Mouse (Mus musculus) heart, embryonic 13.5 days (tissue): ENCODE measurements around the gene AC170998.1. TPM values are rescaled to one million over a fixed set of nuclear protein-coding genes. Genes with fewer than 3 reads are reported as not detected.

Source experiments
- polyA plus RNA-seq: library from polyadenylated mRNA; unstranded; fragments of >200 nt; fragmentation: Nextera tagmentation; extraction: Ambion mirVana; gene quantifications from 2 replicates; pipeline ENCODE4 v1.2.1, GENCODE M21; 2015

Gene AC170998.1
- polyA plus RNA-seq, 1 experiment from 2014 or later: 2.0 TPM

Other genes with a start within 250 kb of the AC170998.1 start
- 11.8 and 12.1 TPM in 2 replicates for gene Fkbp5, start 208.6 kb upstream of the AC170998.1 start, polyA plus RNA-seq
- gene Armc12, start 195.3 kb upstream of the AC170998.1 start, polyA plus RNA-seq: not detected in 2 replicates
- gene Clpsl2, start 176.7 kb upstream of the AC170998.1 start, polyA plus RNA-seq: not detected in 2 replicates
- gene Clps, start 165.3 kb upstream of the AC170998.1 start, polyA plus RNA-seq: 0.25 and 2.0 TPM in 2 replicates
- gene Lhfpl5, start 150.4 kb upstream of the AC170998.1 start, polyA plus RNA-seq: 0.22 and 0.43 TPM in 2 replicates
- 43.5 and 47.2 TPM in 2 replicates for gene Srpk1, start 103.4 kb upstream of the AC170998.1 start, polyA plus RNA-seq
- 0.10 and 0.15 TPM in 2 replicates for gene Slc26a8, start 35.9 kb upstream of the AC170998.1 start, polyA plus RNA-seq
- gene Mapk14, start 34.8 kb upstream of the AC170998.1 start, polyA plus RNA-seq: 24.5 and 25.5 TPM in 2 replicates
- 4.3 and 7.1 TPM in 2 replicates for gene Mapk13, start 43.2 kb downstream of the AC170998.1 start, polyA plus RNA-seq
- 7.0 and 8.3 TPM in 2 replicates for gene Brpf3, start 75.0 kb downstream of the AC170998.1 start, polyA plus RNA-seq
- gene Pnpla1, start 132.3 kb downstream of the AC170998.1 start, polyA plus RNA-seq: not detected in 2 replicates
- gene 4930539E08Rik, start 189.2 kb downstream of the AC170998.1 start, polyA plus RNA-seq: 0.05 TPM in 1 of 2 replicates, not detected in the other
- 0.19 TPM in 2 replicates for gene Pxt1, start 217.8 kb downstream of the AC170998.1 start, polyA plus RNA-seq
- gene Kctd20, start 225.9 kb downstream of the AC170998.1 start, polyA plus RNA-seq: 58.1 and 59.9 TPM in 2 replicates